Mouse (Mus musculus): ENCODE results near the gene Gm44596. TPM values are rescaled to one million over a fixed set of nuclear protein-coding genes. Genes with fewer than 3 reads are reported as not detected.

Gene Gm44596
- polyA plus RNA-seq, 1 experiment = not detected

- peaks cover 30% of the 10 kb centered on the region for H3K79me3 ChIP-seq (ENCODE audit: low read depth)
- H3K4me3 ChIP-seq (ENCODE audit: insufficient read depth, poor library complexity, severe bottlenecking) = no peak overlapping the region
- H3K36me3 ChIP-seq (ENCODE audit: control insufficient read depth, insufficient read depth) = peaks cover 23% of the 10 kb centered on the region
- TF ChIP-seq CTCF (IDR thresholded peaks at IDR 0.05; ENCODE audit: control insufficient read depth, insufficient read depth, insufficient read length) = peak; percentile 66
- no peak for TF ChIP-seq MYOG (IDR thresholded peaks at IDR 0.05; ENCODE audit: control insufficient read depth, extremely low read depth, insufficient read length)
- no peak overlapping the region for H3ac ChIP-seq (ENCODE audit: control insufficient read depth, insufficient read length, low read depth)
- peaks cover 54% of the 10 kb centered on the region for H3K79me2 ChIP-seq (ENCODE audit: control insufficient read depth, insufficient read depth)
- no peaks in the 10 kb centered on the region for H3K27me3 ChIP-seq (ENCODE audit: control insufficient read depth, insufficient read depth, insufficient read length)
These were observed 16.3 kb upstream of the Gm44596 start for GRCm38 (mm10) chr6:128358999-128359398.

GRCm38 (mm10) chr6:128361901-128362300 is 13.4 kb upstream of the Gm44596 start:
- TF ChIP-seq CEBPB (IDR thresholded peaks at IDR 0.05; ENCODE audit: low read depth) (no peak), MAX (IDR thresholded peaks at IDR 0.05) (no peak), CTCF (IDR thresholded peaks at IDR 0.05; ENCODE audit: control insufficient read depth, insufficient read depth, insufficient read length) (no peak), MYOD1 (IDR thresholded peaks at IDR 0.05; ENCODE audit: control insufficient read depth, insufficient read length, low read depth) (no peak), FOSL1 (IDR thresholded peaks at IDR 0.05; ENCODE audit: insufficient read depth, low read length, poor library complexity, severe bottlenecking) (no peak), USF1 (IDR thresholded peaks at IDR 0.05; ENCODE audit: low read depth) (no peak), MYOG (IDR thresholded peaks at IDR 0.05; ENCODE audit: control insufficient read depth, extremely low read depth, insufficient read length) (no peak)
- H3K27me3 ChIP-seq (ENCODE audit: control insufficient read depth, insufficient read depth, insufficient read length) = no peaks in the 10 kb centered on the region
- H3ac ChIP-seq (ENCODE audit: control insufficient read depth, insufficient read length, low read depth) = peak overlapping the region; percentile 77
- H3K36me3 ChIP-seq (ENCODE audit: control insufficient read depth, insufficient read depth) = peaks cover 40% of the 10 kb centered on the region
- peaks cover 46% of the 10 kb centered on the region for H3K79me3 ChIP-seq (ENCODE audit: low read depth)
- H3K4me3 ChIP-seq (ENCODE audit: insufficient read depth, poor library complexity, severe bottlenecking) = peak overlapping the region; percentile 60
- H3K79me2 ChIP-seq (ENCODE audit: control insufficient read depth, insufficient read depth) = peaks cover 69% of the 10 kb centered on the region

- Histone ChIP-seq H3K27me3 (ENCODE audit: control insufficient read depth, insufficient read depth, insufficient read length) (no peaks in the 10 kb centered on the region), H3K79me2 (ENCODE audit: control insufficient read depth, insufficient read depth) (peaks cover 75% of the 10 kb centered on the region), H3K79me3 (ENCODE audit: low read depth) (peaks cover 51% of the 10 kb centered on the region), H3ac (ENCODE audit: control insufficient read depth, insufficient read length, low read depth) (peak within 1 kb of the TSS; percentile 77), H3K4me3 (ENCODE audit: insufficient read depth, poor library complexity, severe bottlenecking) (peak within 1 kb of the TSS; percentile 60), H3K36me3 (ENCODE audit: control insufficient read depth, insufficient read depth) (peaks cover 40% of the 10 kb centered on the region)
- TF ChIP-seq FOSL1 (IDR thresholded peaks at IDR 0.05; ENCODE audit: insufficient read depth, low read length, poor library complexity, severe bottlenecking) = no peak
- peak; percentile 90 for TF ChIP-seq USF1 (IDR thresholded peaks at IDR 0.05; ENCODE audit: low read depth)
These were observed 12.8 kb upstream of the Gm44596 start, which contains the start of the genes Rhno1 and Foxm1 for GRCm38 (mm10) chr6:128362381-128363006. Gene Rhno1 (minus strand): TSS chr6:128362911. Gene Foxm1 (plus strand): TSS chr6:128362967.

GRCm38 (mm10) chr6:128363007-128363825 is 12.1 kb upstream of the Gm44596 start:
- peaks cover 54% of the 10 kb centered on the region for H3K79me3 ChIP-seq (ENCODE audit: low read depth)
- no peaks in the 10 kb centered on the region for H3K27me3 ChIP-seq (ENCODE audit: control insufficient read depth, insufficient read depth, insufficient read length)
- H3ac ChIP-seq (ENCODE audit: control insufficient read depth, insufficient read length, low read depth) = peak overlapping the region; percentile 77
- TF ChIP-seq MYOG (IDR thresholded peaks at IDR 0.05; ENCODE audit: control insufficient read depth, extremely low read depth, insufficient read length) (no peak), MYOD1 (IDR thresholded peaks at IDR 0.05; ENCODE audit: control insufficient read depth, insufficient read length, low read depth) (peak; percentile 55)
- H3K4me3 ChIP-seq (ENCODE audit: insufficient read depth, poor library complexity, severe bottlenecking) = peak overlapping the region; percentile 60
- peaks cover 82% of the 10 kb centered on the region for H3K79me2 ChIP-seq (ENCODE audit: control insufficient read depth, insufficient read depth)
- peaks cover 40% of the 10 kb centered on the region for H3K36me3 ChIP-seq (ENCODE audit: control insufficient read depth, insufficient read depth)

- H3K27me3 ChIP-seq (ENCODE audit: control insufficient read depth, insufficient read depth, insufficient read length) = no peaks in the 10 kb centered on the region
- H3K79me3 ChIP-seq (ENCODE audit: low read depth) = peaks cover 59% of the 10 kb centered on the region
- no peak overlapping the region for H3K4me3 ChIP-seq (ENCODE audit: insufficient read depth, poor library complexity, severe bottlenecking)
- H3K79me2 ChIP-seq (ENCODE audit: control insufficient read depth, insufficient read depth) = peaks cover 78% of the 10 kb centered on the region
- peaks cover 47% of the 10 kb centered on the region for H3K36me3 ChIP-seq (ENCODE audit: control insufficient read depth, insufficient read depth)
- TF ChIP-seq CTCF (IDR thresholded peaks at IDR 0.05; ENCODE audit: control insufficient read depth, insufficient read depth, insufficient read length) = no peak
- H3ac ChIP-seq (ENCODE audit: control insufficient read depth, insufficient read length, low read depth) = peak overlapping the region; percentile 0
These were observed 10.6 kb upstream of the Gm44596 start for GRCm38 (mm10) chr6:128364721-128365120.

GRCm38 (mm10) chr6:128366466-128366865 is 8.8 kb upstream of the Gm44596 start:
- TF ChIP-seq CTCF (IDR thresholded peaks at IDR 0.05; ENCODE audit: control insufficient read depth, insufficient read depth, insufficient read length) = no peak
- no peak for TF ChIP-seq MYOD1 (IDR thresholded peaks at IDR 0.05; ENCODE audit: control insufficient read depth, insufficient read length, low read depth)
- TF ChIP-seq MYOG (IDR thresholded peaks at IDR 0.05; ENCODE audit: control insufficient read depth, extremely low read depth, insufficient read length) = no peak
- no peak for TF ChIP-seq CEBPB (IDR thresholded peaks at IDR 0.05; ENCODE audit: low read depth)
- TF ChIP-seq USF1 (IDR thresholded peaks at IDR 0.05; ENCODE audit: low read depth) = no peak
- no peak for TF ChIP-seq MAX (IDR thresholded peaks at IDR 0.05)
- no peak for TF ChIP-seq FOSL1 (IDR thresholded peaks at IDR 0.05; ENCODE audit: insufficient read depth, low read length, poor library complexity, severe bottlenecking)
- Histone ChIP-seq H3K4me3 (ENCODE audit: insufficient read depth, poor library complexity, severe bottlenecking) (no peak overlapping the region), H3ac (ENCODE audit: control insufficient read depth, insufficient read length, low read depth) (no peak overlapping the region), H3K79me3 (ENCODE audit: low read depth) (peaks cover 42% of the 10 kb centered on the region), H3K36me3 (ENCODE audit: control insufficient read depth, insufficient read depth) (peaks cover 63% of the 10 kb centered on the region), H3K27me3 (ENCODE audit: control insufficient read depth, insufficient read depth, insufficient read length) (no peaks in the 10 kb centered on the region), H3K79me2 (ENCODE audit: control insufficient read depth, insufficient read depth) (peaks cover 61% of the 10 kb centered on the region)

All from C2C12 (cell line).